Mouse (Mus musculus): Measurements from ENCODE around the gene Ppp2r1b. TPM values are rescaled to one million over a fixed set of nuclear protein-coding genes. Genes with fewer than 3 reads are reported as not detected.

Ppp2r1b gene
- total and polyA plus RNA-seq, 3 experiments: 39.6 to 66.6 (median 42.1) TPM

- H3K36me3 ChIP-seq (replicated peaks in 1 of 2; ENCODE audit: control insufficient read depth in 1 of 2, insufficient read depth in 1 of 2, low read length in 1 of 2): peaks cover 0 to 18% of the 10 kb centered on the region in 2 experiments
- H3K4me1 ChIP-seq (ENCODE audit: control insufficient read depth in 1 of 2, insufficient read depth in 2 of 2): peaks cover 0 to 5% of the 10 kb centered on the region in 2 experiments; a peak in 1 of 4 replicates
- TF ChIP-seq ZNF384 (IDR thresholded peaks at IDR 0.05; ENCODE audit: low read depth, low read length) (no peak), MAZ (IDR thresholded peaks at IDR 0.05; ENCODE audit: low read depth, low read length) (no peak), CHD1 (IDR thresholded peaks at IDR 0.05; ENCODE audit: low read depth, low read length) (no peak), SIN3A (IDR thresholded peaks at IDR 0.05; ENCODE audit: low read length) (no peak), GABPA (IDR thresholded peaks at IDR 0.05; ENCODE audit: insufficient replicate concordance, low read depth, low read length) (no peak)
- no peak overlapping the region for H3K4me3 ChIP-seq (replicated peaks in 1 of 3; ENCODE audit: low read depth in 2 of 3, low read length in 2 of 3, poor library complexity in 1 of 3)
- no peaks in the 10 kb centered on the region for H3K9me3 ChIP-seq (replicated peaks; ENCODE audit: low read length)
- H3K27ac ChIP-seq (ENCODE audit: insufficient read depth, low read depth): no peak overlapping the region
- dilution Hi-C loops (cut with MboI; ENCODE audit: extremely low pct_ligation_motif_present, extremely low pct_unique_long_range_greater_than_20kb, low sequenced_read_pairs): no loop called here
- DNase-seq (ENCODE audit: extremely low read depth): no peak
- H3K4me2 ChIP-seq (ENCODE audit: insufficient read depth, low read depth, poor library complexity, severe bottlenecking): no peak overlapping the region
- in situ Hi-C loops (cut with MboI; ENCODE audit: low pct_ligation_motif_present, low pct_unique_long_range_greater_than_20kb, low sequenced_read_pairs): no loop called here
- H3K9ac ChIP-seq (ENCODE audit: insufficient read depth, low read depth): no peak overlapping the region
- no peaks in the 10 kb centered on the region for H3K79me2 ChIP-seq (replicated peaks; ENCODE audit: control insufficient read depth, extremely low read depth, insufficient read depth, poor library complexity, severe bottlenecking)
- H3K27me3 ChIP-seq (replicated peaks): no peaks in the 10 kb centered on the region
Observed at GRCm38 (mm10) chr9:50925801-50926200, 80.7 kb downstream of the Ppp2r1b start.

GRCm38 (mm10) chr9:50929986-50930385, 84.9 kb downstream of the Ppp2r1b start:
- no peaks in the 10 kb centered on the region for H3K27me3 ChIP-seq (replicated peaks)
- dilution Hi-C loops (cut with MboI; ENCODE audit: extremely low pct_ligation_motif_present, extremely low pct_unique_long_range_greater_than_20kb, low sequenced_read_pairs) (no loop called here), in situ Hi-C loops (cut with MboI; ENCODE audit: low pct_ligation_motif_present, low pct_unique_long_range_greater_than_20kb, low sequenced_read_pairs) (no loop called here)
- H3K9me3 ChIP-seq (replicated peaks; ENCODE audit: low read length): no peaks in the 10 kb centered on the region
- H3K4me2 ChIP-seq (ENCODE audit: insufficient read depth, low read depth, poor library complexity, severe bottlenecking): no peak overlapping the region
- no peaks in the 10 kb centered on the region for H3K79me2 ChIP-seq (replicated peaks; ENCODE audit: control insufficient read depth, extremely low read depth, insufficient read depth, poor library complexity, severe bottlenecking)
- no peak for DNase-seq (ENCODE audit: extremely low read depth)
- peaks cover 5 to 27% of the 10 kb centered on the region in 2 experiments for H3K36me3 ChIP-seq (replicated peaks in 1 of 2; ENCODE audit: control insufficient read depth in 1 of 2, insufficient read depth in 1 of 2, low read length in 1 of 2)
- TF ChIP-seq MAFK (IDR thresholded peaks at IDR 0.05; ENCODE audit: insufficient replicate concordance, low read length) (0 out of 2 replicates have a peak, but pooled peaks have one; percentile 53), NRF1 (IDR thresholded peaks at IDR 0.05; ENCODE audit: low read depth, low read length) (no peak)
- no peaks in the 10 kb centered on the region for H3K4me1 ChIP-seq (ENCODE audit: control insufficient read depth in 1 of 2, insufficient read depth in 2 of 2)
- H3K9ac ChIP-seq (ENCODE audit: insufficient read depth, low read depth): no peak overlapping the region
- no peak overlapping the region for H3K4me3 ChIP-seq (replicated peaks in 1 of 3; ENCODE audit: low read depth in 2 of 3, low read length in 2 of 3, poor library complexity in 1 of 3)
- no peak overlapping the region for H3K27ac ChIP-seq (ENCODE audit: insufficient read depth, low read depth)

- no peak overlapping the region; the same call in 1 of the 2 replicates for H3K27ac ChIP-seq (ENCODE audit: insufficient read depth, low read depth)
- 0 out of 2 replicates have a peak overlapping the region, but pooled peaks have one; percentile 30 for H3K9ac ChIP-seq (ENCODE audit: insufficient read depth, low read depth)
- H3K79me2 ChIP-seq (replicated peaks; ENCODE audit: control insufficient read depth, extremely low read depth, insufficient read depth, poor library complexity, severe bottlenecking): no peaks in the 10 kb centered on the region
- DNase-seq (ENCODE audit: extremely low read depth): no peak
- dilution Hi-C loops (cut with MboI; ENCODE audit: extremely low pct_ligation_motif_present, extremely low pct_unique_long_range_greater_than_20kb, low sequenced_read_pairs) (no loop called here), in situ Hi-C loops (cut with MboI; ENCODE audit: low pct_ligation_motif_present, low pct_unique_long_range_greater_than_20kb, low sequenced_read_pairs) (no loop called here)
- H3K36me3 ChIP-seq (replicated peaks in 1 of 2; ENCODE audit: control insufficient read depth in 1 of 2, insufficient read depth in 1 of 2, low read length in 1 of 2): peaks cover 0 to 6% of the 10 kb centered on the region in 2 experiments
- TF ChIP-seq TCF12 (IDR thresholded peaks at IDR 0.05; ENCODE audit: low read depth, low read length): no peak
- TF ChIP-seq CHD1 (IDR thresholded peaks at IDR 0.05; ENCODE audit: low read depth, low read length): peak; percentile 51; the same call in 1 of the 2 replicates
- TF ChIP-seq MAX (IDR thresholded peaks at IDR 0.05; ENCODE audit: low read length): no peak
- TF ChIP-seq PAX5 (IDR thresholded peaks at IDR 0.05; ENCODE audit: low read length): no peak
- TF ChIP-seq ZMIZ1 (IDR thresholded peaks at IDR 0.05; ENCODE audit: low read depth, low read length): no peak
- TF ChIP-seq MXI1 (IDR thresholded peaks at IDR 0.05; ENCODE audit: low read depth, low read length): no peak
- no peak for TF ChIP-seq TBP (conservative IDR thresholded peaks at IDR 0.05; ENCODE audit: low read depth, low read length)
- 0 out of 2 replicates have a peak, but pooled peaks have one; percentile 17 for TF ChIP-seq BHLHE40 (IDR thresholded peaks at IDR 0.05; ENCODE audit: low read depth, low read length)
- TF ChIP-seq EP300 (IDR thresholded peaks at IDR 0.05; ENCODE audit: low read length): 0 out of 2 replicates have a peak, but pooled peaks have one; percentile 41
- TF ChIP-seq USF1 (IDR thresholded peaks at IDR 0.05; ENCODE audit: low read depth, low read length): peak; percentile 38
- peak; percentile 37; the same call in 1 of the 2 replicates for TF ChIP-seq USF2 (conservative IDR thresholded peaks at IDR 0.05; ENCODE audit: low read depth, low read length)
- 0 out of 2 replicates have a peak, but pooled peaks have one; percentile 22 for TF ChIP-seq JUND (conservative IDR thresholded peaks at IDR 0.05; ENCODE audit: low read depth, low read length)
- TF ChIP-seq JUN (IDR thresholded peaks at IDR 0.05; ENCODE audit: insufficient read depth, low read depth, low read length): no peak
- peaks cover 3 to 47% of the 10 kb centered on the region in 2 experiments for H3K4me1 ChIP-seq (ENCODE audit: control insufficient read depth in 1 of 2, insufficient read depth in 2 of 2)
- peak overlapping the region; percentile 73 for H3K4me2 ChIP-seq (ENCODE audit: insufficient read depth, low read depth, poor library complexity, severe bottlenecking)
- H3K9me3 ChIP-seq (replicated peaks; ENCODE audit: low read length): no peaks in the 10 kb centered on the region
- H3K27me3 ChIP-seq (replicated peaks): no peaks in the 10 kb centered on the region
- no peak overlapping the region for H3K4me3 ChIP-seq (replicated peaks in 1 of 3; ENCODE audit: low read depth in 2 of 3, low read length in 2 of 3, poor library complexity in 1 of 3)
Observed at GRCm38 (mm10) chr9:50941804-50942401, 96.8 kb downstream of the Ppp2r1b start.
